Mouse (Mus musculus): ENCODE measurements around the gene Isca2.

DNA sequence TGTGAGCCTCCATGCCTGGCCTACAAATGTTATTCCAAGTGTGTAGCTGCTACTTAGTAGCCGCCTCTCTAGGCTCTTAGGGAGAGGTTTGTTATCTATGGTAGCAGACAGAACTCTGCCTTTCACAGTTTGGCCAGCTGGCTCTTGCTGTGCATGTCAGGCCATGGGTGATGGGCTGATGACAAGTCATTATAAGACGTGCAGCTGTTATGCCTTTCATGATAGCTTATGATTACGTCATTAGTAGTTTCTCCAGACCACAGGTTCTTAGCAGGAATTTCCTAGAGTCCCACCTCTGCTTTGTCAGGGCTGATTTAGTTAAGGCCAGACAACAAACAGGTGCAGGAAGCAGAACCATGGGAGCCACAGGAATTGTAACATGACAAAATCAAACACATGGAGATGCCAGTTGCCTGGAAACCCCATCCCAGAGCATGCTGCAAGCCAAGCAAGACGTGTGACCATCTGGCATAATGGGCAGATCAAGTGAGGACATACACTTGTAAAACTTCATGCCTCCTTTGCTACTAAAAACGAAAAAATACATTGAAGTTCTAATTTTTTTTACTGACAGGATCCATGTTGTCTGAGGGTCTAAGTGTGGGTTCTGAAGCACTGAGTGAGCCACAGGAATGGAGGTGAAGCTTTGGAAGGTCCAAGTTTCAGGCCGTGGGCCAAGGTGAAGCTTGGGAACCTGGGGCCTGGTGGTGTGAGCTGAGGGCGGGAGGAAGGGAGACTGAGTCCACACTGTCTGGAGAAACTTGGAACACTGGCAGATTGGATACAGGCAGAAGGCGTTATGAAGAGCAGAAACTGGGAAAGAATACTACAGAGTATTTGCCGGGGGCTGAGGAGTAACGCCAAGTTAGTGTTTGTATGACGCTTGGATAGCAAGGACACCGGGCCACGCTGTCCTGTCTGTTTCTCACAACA lies 46.5 kb downstream of the Isca2 start:
- TF ChIP-seq GATA1 (IDR thresholded peaks at IDR 0.05; ENCODE audit: borderline replicate concordance, low read length) (0 out of 3 replicates have a peak, but pooled peaks have one; percentile 6), FLI1 (IDR thresholded peaks at IDR 0.05; ENCODE audit: low read length) (no peak)
